Mouse (Mus musculus) MEL (cell line): ENCODE data around the gene Ghr.

Experiments
- E2F4 ChIP-seq: IDR thresholded peaks from 2 replicates; pipeline ENCODE4 v1.6.1; 2011; ENCODE audit warnings: low read depth, low read length, improper control_type of control experiment, borderline replicate concordance
- GATA1 ChIP-seq: IDR thresholded peaks from 2 replicates; pipeline ENCODE4 v1.6.1; 2011; ENCODE audit warnings: low read depth, low read length, improper control_type of control experiment
- POLR2A ChIP-seq, 2 experiments: IDR thresholded peaks; 2 replicates each; pipeline ENCODE4 v1.6.1; 2011 to 2012; ENCODE audit warnings: low read length in 2 of 2, mild to moderate bottlenecking in 2 of 2, control low read depth in 1 of 2, improper control_type of control experiment in 1 of 2, low read depth in 1 of 2, moderate library complexity in 1 of 2; ENCODE audit not compliant: control insufficient read depth in 1 of 2, insufficient read depth in 1 of 2, poor library complexity in 1 of 2

DNA sequence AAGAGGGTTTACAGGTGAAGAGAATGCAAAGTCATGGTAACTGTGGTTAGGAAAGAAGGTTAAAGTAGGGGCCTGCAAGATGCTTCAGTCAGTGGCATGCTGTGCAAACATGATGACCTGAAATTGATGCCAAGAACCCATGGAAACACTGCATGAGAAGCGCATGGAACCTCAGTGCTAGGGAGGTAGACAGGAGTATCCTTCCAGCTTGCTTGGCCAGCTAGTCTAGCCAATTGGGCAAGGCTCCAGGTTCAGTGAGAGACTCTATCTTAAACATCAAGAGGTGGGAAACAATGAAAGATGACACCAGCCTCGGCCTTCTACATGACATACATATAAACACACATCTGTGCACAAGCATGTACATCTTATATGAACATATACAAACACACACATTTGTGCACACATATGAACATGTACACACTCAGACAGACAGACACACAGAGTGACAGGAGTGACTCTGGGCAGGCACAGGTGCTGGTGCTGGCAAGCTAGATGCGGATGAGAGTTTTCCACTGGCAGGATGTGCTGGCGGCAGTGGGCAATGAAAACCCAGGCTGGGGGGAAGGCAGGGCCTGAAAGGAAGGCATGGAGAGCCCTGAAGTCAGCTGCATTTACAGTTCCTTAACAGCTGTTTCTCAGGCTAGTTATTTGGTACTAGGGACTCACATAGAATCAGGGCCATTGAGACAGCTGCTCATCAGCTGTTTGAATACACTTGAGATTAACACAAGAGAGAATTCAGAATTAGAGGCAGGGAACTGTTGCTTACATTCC, 241.3 kb downstream of the Ghr start:
- TF ChIP-seq GATA1: no peak
- no peak for TF ChIP-seq E2F4
- no peak for TF ChIP-seq POLR2A (IDR thresholded peaks at IDR 0.05; ENCODE audit: control insufficient read depth in 1 of 2, insufficient read depth in 1 of 2, low read depth in 1 of 2, low read length in 2 of 2, poor library complexity in 1 of 2)
